Mouse (Mus musculus) myocyte (in vitro differentiated cells): Measurements from ENCODE around the gene Ttc21a. TPM values are rescaled to one million over a fixed set of nuclear protein-coding genes. Genes with fewer than 3 reads are reported as not detected.

ENCODE experiments used
- H3K27me3 ChIP-seq: one replicate; pipeline ENCODE4 v1.6.1; 2011; ENCODE audit not compliant: control insufficient read depth, insufficient read depth, insufficient read length
- H3K36me3 ChIP-seq: one replicate; pipeline ENCODE4 v1.6.1; 2011; ENCODE audit not compliant: control insufficient read depth, insufficient read depth
- H3K4me2 ChIP-seq: one replicate; pipeline ENCODE4 v1.6.1; 2011; ENCODE audit warnings: low read depth, control low read depth
- H3K4me3 ChIP-seq: one replicate; pipeline ENCODE4 v1.5.1; 2011; ENCODE audit warnings: mild to moderate bottlenecking, control low read depth, moderate library complexity
- H3K79me2 ChIP-seq: one replicate; pipeline ENCODE4 v1.6.1; 2011; ENCODE audit not compliant: control insufficient read depth, insufficient read depth
- H3ac ChIP-seq: one replicate; pipeline ENCODE4 v1.6.1; 2011; ENCODE audit not compliant: control insufficient read depth, insufficient read length
- CEBPB ChIP-seq: IDR thresholded peaks from 2 replicates; pipeline ENCODE4 v1.6.1; 2011; ENCODE audit warnings: mild to moderate bottlenecking, moderate library complexity; ENCODE audit not compliant: poor library complexity, insufficient read depth, severe bottlenecking
- E2F4 ChIP-seq: IDR thresholded peaks from one replicate; pipeline ENCODE4 v1.6.1; 2011; ENCODE audit warnings: mild to moderate bottlenecking, control low read depth, moderate library complexity; ENCODE audit not compliant: insufficient read depth
- MAX ChIP-seq: IDR thresholded peaks from one replicate; pipeline ENCODE4 v1.6.1; 2011; ENCODE audit warnings: low read depth, mild to moderate bottlenecking, control low read depth
- MYOD1 ChIP-seq, 3 experiments: IDR thresholded peaks; one replicate each; pipeline ENCODE4 v1.6.1; 2011; ENCODE audit warnings: control low read depth in 2 of 3, low read depth in 2 of 3, mild to moderate bottlenecking in 2 of 3, moderate library complexity in 1 of 3; ENCODE audit not compliant: insufficient read length in 2 of 3, control insufficient read depth in 1 of 3
- MYOG ChIP-seq, 3 experiments: IDR thresholded peaks; one replicate each; pipeline ENCODE4 v1.6.1; 2011; ENCODE audit warnings: control low read depth in 2 of 3, low read depth in 2 of 3, mild to moderate bottlenecking in 2 of 3; ENCODE audit not compliant: insufficient read length in 2 of 3, control insufficient read depth in 1 of 3, insufficient read depth in 1 of 3
- POLR2A ChIP-seq: IDR thresholded peaks from one replicate; pipeline ENCODE4 v1.6.1; 2011; ENCODE audit warnings: low read depth, mild to moderate bottlenecking, control low read depth, moderate library complexity; ENCODE audit not compliant: insufficient read length
- POLR2AphosphoS2 ChIP-seq: IDR thresholded peaks from one replicate; pipeline ENCODE4 v1.6.1; 2011; ENCODE audit warnings: low read depth, control low read depth; ENCODE audit not compliant: insufficient read length
- REST ChIP-seq: IDR thresholded peaks from one replicate; pipeline ENCODE4 v1.6.1; 2011; ENCODE audit warnings: mild to moderate bottlenecking, control low read depth, moderate library complexity; ENCODE audit not compliant: insufficient read depth, insufficient read length
- SRF ChIP-seq: IDR thresholded peaks from one replicate; pipeline ENCODE4 v1.6.1; 2011; ENCODE audit warnings: low read depth; ENCODE audit not compliant: control insufficient read depth, insufficient read length
- TCF12 ChIP-seq: IDR thresholded peaks from one replicate; pipeline ENCODE4 v1.6.1; 2011; ENCODE audit warnings: mild to moderate bottlenecking, control low read depth; ENCODE audit not compliant: poor library complexity, insufficient read depth, severe bottlenecking
- TCF3 ChIP-seq: IDR thresholded peaks from one replicate; pipeline ENCODE4 v1.6.1; 2011; ENCODE audit warnings: low read depth, control low read depth; ENCODE audit not compliant: insufficient read length
- USF1 ChIP-seq: IDR thresholded peaks from one replicate; pipeline ENCODE4 v1.6.1; 2011; ENCODE audit warnings: low read depth, mild to moderate bottlenecking, control low read depth, moderate library complexity
- polyA plus RNA-seq: library from polyadenylated mRNA; unstranded; fragments of >200 nt; fragmentation: generic; extraction: Trizol; gene quantifications from one replicate; pipeline ENCODE4 v1.2.1, GENCODE M21; 2012; ENCODE audit warnings: missing spikeins

The Ttc21a gene
- polyA plus RNA-seq, 1 experiment, result 0.05 TPM

- H3K27me3 ChIP-seq, result no peaks in the 10 kb centered on the region
- H3K36me3 ChIP-seq, result no peaks in the 10 kb centered on the region
- H3K4me2 ChIP-seq, result peak overlapping the region; percentile 24
- TF ChIP-seq USF1 (no peak), MAX (no peak), CEBPB (no peak), POLR2A (no peak), SRF (no peak), TCF3 (no peak), TCF12 (no peak), MYOD1 (IDR thresholded peaks at IDR 0.05; ENCODE audit: control insufficient read depth in 1 of 3, insufficient read length in 2 of 3, low read depth in 2 of 3) (no peak), E2F4 (no peak), MYOG (IDR thresholded peaks at IDR 0.05; ENCODE audit: control insufficient read depth in 1 of 3, insufficient read depth in 1 of 3, insufficient read length in 2 of 3, low read depth in 2 of 3) (no peak), POLR2AphosphoS2 (no peak), REST (no peak)
- no peak overlapping the region for H3K4me3 ChIP-seq
- H3ac ChIP-seq, result no peak overlapping the region
- H3K79me2 ChIP-seq, result no peaks in the 10 kb centered on the region
Measured at GRCm38 (mm10) chr9:119999636-120000035, 62.2 kb downstream of the Ttc21a start.

GRCm38 (mm10) chr9:120000761-120001160, 63.4 kb downstream of the Ttc21a start:
- Histone ChIP-seq H3K79me2 (no peaks in the 10 kb centered on the region), H3ac (no peak overlapping the region), H3K36me3 (no peaks in the 10 kb centered on the region), H3K27me3 (no peaks in the 10 kb centered on the region), H3K4me3 (peak overlapping the region; percentile 20), H3K4me2 (no peak overlapping the region)
- no peak for TF ChIP-seq MAX
- no peak for TF ChIP-seq CEBPB
- TF ChIP-seq USF1, result no peak
- no peak for TF ChIP-seq POLR2AphosphoS2
- no peak for TF ChIP-seq REST
- no peak for TF ChIP-seq E2F4
- TF ChIP-seq TCF3, result no peak
- TF ChIP-seq SRF, result no peak
- TF ChIP-seq MYOG (IDR thresholded peaks at IDR 0.05; ENCODE audit: control insufficient read depth in 1 of 3, insufficient read depth in 1 of 3, insufficient read length in 2 of 3, low read depth in 2 of 3), result no peak
- TF ChIP-seq TCF12, result no peak

- H3K4me3 ChIP-seq, result peak overlapping the region; percentile 20
- TF ChIP-seq MYOD1 (IDR thresholded peaks at IDR 0.05; ENCODE audit: control insufficient read depth in 1 of 3, insufficient read length in 2 of 3, low read depth in 2 of 3) (peak in 1 of 3 experiments; percentile 23), TCF12 (no peak), REST (no peak), E2F4 (no peak), USF1 (no peak), TCF3 (no peak), MYOG (IDR thresholded peaks at IDR 0.05; ENCODE audit: control insufficient read depth in 1 of 3, insufficient read depth in 1 of 3, insufficient read length in 2 of 3, low read depth in 2 of 3) (peak in 1 of 3 experiments; percentile 47), CEBPB (no peak), POLR2A (no peak), MAX (no peak), POLR2AphosphoS2 (no peak), SRF (no peak)
Measured at GRCm38 (mm10) chr9:120001945-120002725, 64.7 kb downstream of the Ttc21a start.

GRCm38 (mm10) chr9:120002893-120003292, 65.5 kb downstream of the Ttc21a start:
- Histone ChIP-seq H3ac (no peak overlapping the region), H3K4me3 (peak overlapping the region; percentile 20), H3K27me3 (no peaks in the 10 kb centered on the region), H3K4me2 (no peak overlapping the region), H3K36me3 (no peaks in the 10 kb centered on the region), H3K79me2 (no peaks in the 10 kb centered on the region)
- no peak for TF ChIP-seq MAX
- TF ChIP-seq SRF, result no peak
- TF ChIP-seq MYOG (IDR thresholded peaks at IDR 0.05; ENCODE audit: control insufficient read depth in 1 of 3, insufficient read depth in 1 of 3, insufficient read length in 2 of 3, low read depth in 2 of 3), result no peak

More at GRCm38 (mm10) chr9:120001945-120002725, 64.7 kb downstream of the Ttc21a start:
- Histone ChIP-seq H3K36me3 (no peaks in the 10 kb centered on the region), H3K4me2 (peak overlapping the region; percentile 96), H3K27me3 (no peaks in the 10 kb centered on the region), H3ac (no peak overlapping the region), H3K79me2 (no peaks in the 10 kb centered on the region)

- H3K27me3 ChIP-seq, result no peaks in the 10 kb centered on the region
- H3K4me3 ChIP-seq, result no peak overlapping the region
- H3K4me2 ChIP-seq, result no peak overlapping the region
- H3K79me2 ChIP-seq, result no peaks in the 10 kb centered on the region
- no peak overlapping the region for H3ac ChIP-seq
- no peaks in the 10 kb centered on the region for H3K36me3 ChIP-seq
- TF ChIP-seq MYOD1 (IDR thresholded peaks at IDR 0.05; ENCODE audit: control insufficient read depth in 1 of 3, insufficient read length in 2 of 3, low read depth in 2 of 3) (no peak), USF1 (no peak), E2F4 (no peak), MAX (no peak), TCF3 (no peak), CEBPB (no peak), POLR2AphosphoS2 (no peak), MYOG (IDR thresholded peaks at IDR 0.05; ENCODE audit: control insufficient read depth in 1 of 3, insufficient read depth in 1 of 3, insufficient read length in 2 of 3, low read depth in 2 of 3) (no peak), POLR2A (no peak), SRF (no peak), TCF12 (no peak), REST (no peak)
Measured at GRCm38 (mm10) chr9:120005936-120006335, 68.5 kb downstream of the Ttc21a start.
